Mouse (Mus musculus) lung, postnatal 0 days (tissue): ENCODE results near the gene Nyap2.

ENCODE experiments used
- CTCF ChIP-seq: IDR thresholded peaks from 2 replicates; pipeline ENCODE4 v1.5.1; 2016; ENCODE audit warnings: antibody characterized with exemption, mild to moderate bottlenecking
- EP300 ChIP-seq: IDR thresholded peaks from 2 replicates; pipeline ENCODE4 v1.6.1; 2016; ENCODE audit warnings: antibody characterized with exemption, mild to moderate bottlenecking, control low read depth

GRCm38 (mm10) chr1:81300735-81301134 lies 224.0 kb downstream of the Nyap2 start:
- peak; percentile 42 for TF ChIP-seq CTCF
- no peak for TF ChIP-seq EP300
